Mouse (Mus musculus) T-helper 2 cell (primary cell): ENCODE data around the gene Gm3317.
"Not testable (repeated sequence)": the region's sequence is repeated elsewhere in the genome, so short reads cannot be mapped to it uniquely, and the experiment has no call there.

Experiments used
- in situ Hi-C: fragments of 300-600 bp; cut with MboI, MseI; formaldehyde crosslinking; loops from one replicate; pipeline ENCODE4 v1.15.1; 2025; ENCODE audit warnings: high pct_unique_total_duplicates

Gm3317 gene

GRCm38 (mm10) chr14:5164235-5164634 is at the start of gene Gm3317:
Gene Gm3317 (plus strand): TSS chr14:5164535.
- in situ Hi-C loops, result not testable (repeated sequence)

GRCm38 (mm10) chr14:5131219-5131618 is 33.1 kb upstream of the Gm3317 start, which contains the start of gene Gm8279:
Gene Gm8279 (plus strand): TSS chr14:5131519.
- in situ Hi-C loops, result not testable (repeated sequence)

GRCm38 (mm10) chr14:5185493-5185892 is 21.2 kb downstream of the Gm3317 start, which contains the start of gene Gm8271:
Gene Gm8271 (plus strand): TSS chr14:5185793.
- in situ Hi-C loops, result not testable (repeated sequence)
